Mouse (Mus musculus) megakaryocyte-erythroid progenitor cell, adult 5-6 weeks (primary cell): ENCODE data around the gene Arfrp1. TPM values are rescaled to one million over a fixed set of nuclear protein-coding genes. Genes with fewer than 3 reads are reported as not detected.

ENCODE experiments used
- ATAC-seq: replicated peaks from 2 replicates; pipeline ENCODE4 v1.8.0; 2016; ENCODE audit warnings: mild to moderate bottlenecking, inconsistent platforms; ENCODE audit not compliant: severe bottlenecking, poor library complexity, low FRiP score, low TSS enrichment
- total RNA-seq, 2 experiments: library from RNA; stranded (forward) in 1 of 2; stranded (reverse) in 1 of 2; fragments of 200-1000, 215-1000 nt in 1 of 2; fragments of >200 nt in 1 of 2; fragmentation: Nextera tagmentation in 1 of 2; gene quantifications; 2 replicates each; pipeline ENCODE4 v1.2.3; 2014 to 2017

The Arfrp1 gene
- total RNA-seq, 2 experiments from 2014 or later, result 66.5 to 72.9 TPM

DNA sequence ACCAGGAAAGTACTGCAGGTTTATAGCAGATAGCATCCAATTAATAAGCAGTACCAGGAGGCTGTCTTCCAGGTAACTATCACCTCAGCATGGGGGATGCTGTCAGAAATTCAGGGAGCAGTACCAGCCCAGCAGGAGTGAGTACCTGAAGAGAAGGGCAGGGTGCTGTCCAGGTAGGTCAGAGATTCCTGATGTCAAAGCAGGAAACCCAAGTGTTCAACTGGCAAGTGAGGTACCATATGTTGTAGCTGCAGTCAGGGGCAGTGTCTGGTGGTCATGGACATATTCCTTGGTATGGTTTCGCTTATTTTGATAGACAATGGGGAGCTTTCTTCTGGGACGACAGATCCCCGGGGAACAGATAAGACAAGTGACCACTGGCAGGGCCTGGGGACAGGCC is 52.8 kb downstream of the Arfrp1 start:
- no peak for ATAC-seq

Other genes with a start within 250 kb of the Arfrp1 start
- gene Kcnq2, start 230.1 kb downstream of the Arfrp1 start, total RNA-seq (2014; fragmentation: Nextera tagmentation), result not detected in 2 replicates
- gene Kcnq2, start 230.1 kb downstream of the Arfrp1 start, total RNA-seq (2017), result not detected in 2 replicates
- gene Eef1a2, start 208.4 kb downstream of the Arfrp1 start, total RNA-seq (2014; fragmentation: Nextera tagmentation), result not detected in 2 replicates
- gene Eef1a2, start 208.4 kb downstream of the Arfrp1 start, total RNA-seq (2017), result not detected in 2 replicates
- 73.6 and 95.2 TPM in 2 replicates for gene Ppdpf, start 178.2 kb downstream of the Arfrp1 start, total RNA-seq (2014; fragmentation: Nextera tagmentation)
- gene Ppdpf, start 178.2 kb downstream of the Arfrp1 start, total RNA-seq (2017), result 67.4 and 68.6 TPM in 2 replicates
- not detected in 2 replicates for gene Ptk6, start 162.6 kb downstream of the Arfrp1 start, total RNA-seq (2014; fragmentation: Nextera tagmentation)
- gene Ptk6, start 162.6 kb downstream of the Arfrp1 start, total RNA-seq (2017), result not detected in 2 replicates
- not detected in 2 replicates for gene Srms, start 152.2 kb downstream of the Arfrp1 start, total RNA-seq (2014; fragmentation: Nextera tagmentation)
- gene Srms, start 152.2 kb downstream of the Arfrp1 start, total RNA-seq (2017), result not detected in 2 replicates
- not detected in 2 replicates for gene Fndc11, start 145.4 kb downstream of the Arfrp1 start, total RNA-seq (2014; fragmentation: Nextera tagmentation)
- not detected in 2 replicates for gene Fndc11, start 145.4 kb downstream of the Arfrp1 start, total RNA-seq (2017)
- gene Helz2, start 123.4 kb downstream of the Arfrp1 start, total RNA-seq (2014; fragmentation: Nextera tagmentation), result 16.1 and 18.0 TPM in 2 replicates
- gene Helz2, start 123.4 kb downstream of the Arfrp1 start, total RNA-seq (2017), result 4.9 and 5.4 TPM in 2 replicates
- gene Gmeb2, start 77.4 kb downstream of the Arfrp1 start, total RNA-seq (2014; fragmentation: Nextera tagmentation), result 20.7 and 21.3 TPM in 2 replicates
- gene Gmeb2, start 77.4 kb downstream of the Arfrp1 start, total RNA-seq (2017), result 8.5 and 9.4 TPM in 2 replicates
- gene Stmn3, start 50.9 kb downstream of the Arfrp1 start, total RNA-seq (2014; fragmentation: Nextera tagmentation), result not detected in 2 replicates
- gene Stmn3, start 50.9 kb downstream of the Arfrp1 start, total RNA-seq (2017), result not detected in 2 replicates
- 110 and 144 TPM in 2 replicates for gene Rtel1, start 45.7 kb downstream of the Arfrp1 start, total RNA-seq (2014; fragmentation: Nextera tagmentation)
- gene Rtel1, start 45.7 kb downstream of the Arfrp1 start, total RNA-seq (2017), result 45.6 and 78.9 TPM in 2 replicates
- 20.3 and 25.2 TPM in 2 replicates for gene Zgpat, start 476 bp downstream of the Arfrp1 start, total RNA-seq (2014; fragmentation: Nextera tagmentation)
- 26.2 and 45.0 TPM in 2 replicates for gene Zgpat, start 476 bp downstream of the Arfrp1 start, total RNA-seq (2017)
- 31.0 and 50.4 TPM in 2 replicates for gene Lime1, start 14.7 kb upstream of the Arfrp1 start, total RNA-seq (2014; fragmentation: Nextera tagmentation)
- gene Lime1, start 14.7 kb upstream of the Arfrp1 start, total RNA-seq (2017), result 19.8 and 26.8 TPM in 2 replicates
- 22.8 and 38.7 TPM in 2 replicates for gene Zbtb46, start 94.0 kb upstream of the Arfrp1 start, total RNA-seq (2014; fragmentation: Nextera tagmentation)
- gene Zbtb46, start 94.0 kb upstream of the Arfrp1 start, total RNA-seq (2017), result 22.3 and 33.5 TPM in 2 replicates
- not detected in 2 replicates for gene Abhd16b, start 127.8 kb upstream of the Arfrp1 start, total RNA-seq (2014; fragmentation: Nextera tagmentation)
- not detected in 2 replicates for gene Abhd16b, start 127.8 kb upstream of the Arfrp1 start, total RNA-seq (2017)
- 65.2 and 70.9 TPM in 2 replicates for gene Tpd52l2, start 131.7 kb upstream of the Arfrp1 start, total RNA-seq (2014; fragmentation: Nextera tagmentation)
- 106 and 151 TPM in 2 replicates for gene Tpd52l2, start 131.7 kb upstream of the Arfrp1 start, total RNA-seq (2017)
- 38.6 and 48.6 TPM in 2 replicates for gene Dnajc5, start 155.1 kb upstream of the Arfrp1 start, total RNA-seq (2014; fragmentation: Nextera tagmentation)
- 34.9 and 38.1 TPM in 2 replicates for gene Dnajc5, start 155.1 kb upstream of the Arfrp1 start, total RNA-seq (2017)
- 102 and 114 TPM in 2 replicates for gene Uckl1, start 219.5 kb upstream of the Arfrp1 start, total RNA-seq (2014; fragmentation: Nextera tagmentation)
- gene Uckl1, start 219.5 kb upstream of the Arfrp1 start, total RNA-seq (2017), result 42.3 and 65.4 TPM in 2 replicates
- 31.2 and 40.7 TPM in 2 replicates for gene Prpf6, start 226.5 kb upstream of the Arfrp1 start, total RNA-seq (2014; fragmentation: Nextera tagmentation)
- 95.2 and 125 TPM in 2 replicates for gene Prpf6, start 226.5 kb upstream of the Arfrp1 start, total RNA-seq (2017)
- 43.1 and 46.6 TPM in 2 replicates for gene Zfp512b, start 227.4 kb upstream of the Arfrp1 start, total RNA-seq (2014; fragmentation: Nextera tagmentation)
- gene Zfp512b, start 227.4 kb upstream of the Arfrp1 start, total RNA-seq (2017), result 7.1 and 21.9 TPM in 2 replicates
- gene Samd10, start 233.8 kb upstream of the Arfrp1 start, total RNA-seq (2014; fragmentation: Nextera tagmentation), result 1.6 and 3.5 TPM in 2 replicates
- 0.80 and 2.5 TPM in 2 replicates for gene Samd10, start 233.8 kb upstream of the Arfrp1 start, total RNA-seq (2017)